Mouse (Mus musculus) hindbrain, embryonic 12.5 days (tissue): ENCODE data around the gene Mgrn1. TPM values are rescaled to one million over a fixed set of nuclear protein-coding genes. Genes with fewer than 3 reads are reported as not detected.

ENCODE experiments used
- ATAC-seq: fragments of 200-750 bp; cut with Nextera tagmentation; 2 replicates; pipeline ENCODE4 v1.8.0; 2017; ENCODE audit warnings: moderate TSS enrichment; ENCODE audit not compliant: low FRiP score
- H3K27ac ChIP-seq: fragments of 300-500 bp; sonication (generic); 2 replicates; pipeline ENCODE4 v1.5.1; 2016; ENCODE audit warnings: mild to moderate bottlenecking
- H3K27me3 ChIP-seq: fragments of 300-500 bp; sonication (generic); 2 replicates; pipeline ENCODE4 v1.6.1; 2016; ENCODE audit warnings: mild to moderate bottlenecking
- H3K36me3 ChIP-seq: fragments of 300-500 bp; sonication (generic); 2 replicates; pipeline ENCODE4 v1.6.1; 2016; ENCODE audit warnings: mild to moderate bottlenecking
- H3K4me1 ChIP-seq: fragments of 300-500 bp; sonication (generic); 2 replicates; pipeline ENCODE4 v1.6.1; 2016
- H3K4me2 ChIP-seq: fragments of 300-500 bp; sonication (generic); replicated peaks from 2 replicates; pipeline ENCODE4 v1.6.1; 2016; ENCODE audit warnings: mild to moderate bottlenecking
- H3K4me3 ChIP-seq: fragments of 300-500 bp; sonication (generic); 2 replicates; pipeline ENCODE4 v1.5.1; 2016; ENCODE audit warnings: mild to moderate bottlenecking
- H3K9ac ChIP-seq: fragments of 300-500 bp; sonication (generic); 2 replicates; pipeline ENCODE4 v1.6.1; 2016; ENCODE audit warnings: mild to moderate bottlenecking, moderate library complexity
- H3K9me3 ChIP-seq: fragments of 300-500 bp; sonication (generic); replicated peaks from 2 replicates; pipeline ENCODE4 v1.6.1; 2016; ENCODE audit warnings: mild to moderate bottlenecking
- WGBS: fragments of 180-500 bp; shearing (Covaris S2); methylation state at CpG from one replicate; pipeline ENCODE4 v1.1.7; 2016; 5-methylcytosine and 5-hydroxymethylcytosine counted together
- polyA plus RNA-seq: library from polyadenylated mRNA; unstranded; fragments of >200 nt; fragmentation: Nextera tagmentation; extraction: Ambion mirVana; gene quantifications from 2 replicates; pipeline ENCODE4 v1.2.1, GENCODE M21; 2016

Mgrn1 gene
- polyA plus RNA-seq, 1 experiment from 2014 or later: 91.1 TPM

DNA sequence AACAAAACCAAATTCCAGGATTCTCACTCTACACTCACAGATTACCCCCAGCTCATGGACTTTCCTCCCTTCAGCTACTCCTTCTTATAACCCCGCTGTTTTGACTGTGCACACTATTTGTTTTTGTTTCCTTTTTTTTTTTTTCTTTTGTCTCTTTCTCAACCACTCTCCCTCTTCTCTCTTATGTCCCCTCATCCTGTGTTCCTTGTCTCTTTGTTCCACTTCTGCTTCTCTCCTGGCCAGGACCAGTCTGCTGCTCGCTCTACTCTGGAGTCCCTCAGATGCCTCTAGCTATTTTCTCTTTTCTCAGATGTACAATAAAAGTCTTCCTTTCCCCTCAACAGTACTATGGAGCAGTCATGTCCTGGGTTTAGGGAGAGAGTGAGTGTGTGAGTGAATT, 16.3 kb downstream of the Mgrn1 start:
- WGBS: 87% methylated on average over 2 of the region's 2 CpGs

DNA sequence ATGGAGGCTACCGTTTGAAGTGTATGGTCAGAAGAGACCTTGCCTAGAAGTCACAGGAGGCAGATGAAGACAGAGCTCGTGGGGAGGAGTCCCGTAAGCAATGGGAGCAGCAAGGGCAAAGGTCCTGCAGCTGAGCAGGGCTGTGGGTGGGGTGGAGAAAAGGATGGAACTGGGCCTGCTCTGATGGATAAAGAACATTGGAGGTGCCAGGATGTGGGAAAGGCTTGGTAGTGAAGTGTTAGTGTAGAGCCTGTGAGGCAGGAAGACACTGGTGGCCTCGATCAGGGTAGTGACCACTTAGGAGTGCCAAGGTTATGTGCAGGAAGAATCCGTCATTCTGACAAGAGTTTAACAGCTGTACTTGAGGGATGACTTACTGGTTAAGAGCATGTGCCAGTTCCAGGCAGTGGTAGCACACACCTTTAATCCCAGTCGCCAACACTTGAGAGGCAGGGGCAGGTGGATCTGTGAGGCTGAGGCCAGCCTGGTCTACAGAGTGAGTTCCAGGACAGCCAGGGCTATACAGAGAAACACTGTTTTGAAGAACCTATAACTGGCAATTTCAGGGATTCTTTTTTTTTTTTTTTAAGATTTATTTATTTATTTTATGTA, 17.5 kb downstream of the Mgrn1 start:
- H3K4me2 ChIP-seq: no peak overlapping the region
- ATAC-seq: no peak
- H3K9me3 ChIP-seq: no peaks in the 10 kb centered on the region
- WGBS: 77% methylated on average over 6 of the region's 6 CpGs
- no peak overlapping the region for H3K4me3 ChIP-seq
- H3K27ac ChIP-seq: no peak overlapping the region
- no peaks in the 10 kb centered on the region for H3K36me3 ChIP-seq
- no peak overlapping the region for H3K9ac ChIP-seq
- H3K4me1 ChIP-seq: peaks cover 6% of the 10 kb centered on the region; the same call in 1 of the 2 replicates
- no peaks in the 10 kb centered on the region for H3K27me3 ChIP-seq

More for the DNA sequence above, 16.3 kb downstream of the Mgrn1 start:
- Histone ChIP-seq H3K4me1 (peaks cover 6% of the 10 kb centered on the region; the same call in 1 of the 2 replicates), H3K4me2 (no peak overlapping the region), H3K9me3 (no peaks in the 10 kb centered on the region), H3K27me3 (no peaks in the 10 kb centered on the region), H3K9ac (no peak overlapping the region), H3K27ac (no peak overlapping the region), H3K4me3 (no peak overlapping the region), H3K36me3 (no peaks in the 10 kb centered on the region)
- ATAC-seq: no peak

DNA sequence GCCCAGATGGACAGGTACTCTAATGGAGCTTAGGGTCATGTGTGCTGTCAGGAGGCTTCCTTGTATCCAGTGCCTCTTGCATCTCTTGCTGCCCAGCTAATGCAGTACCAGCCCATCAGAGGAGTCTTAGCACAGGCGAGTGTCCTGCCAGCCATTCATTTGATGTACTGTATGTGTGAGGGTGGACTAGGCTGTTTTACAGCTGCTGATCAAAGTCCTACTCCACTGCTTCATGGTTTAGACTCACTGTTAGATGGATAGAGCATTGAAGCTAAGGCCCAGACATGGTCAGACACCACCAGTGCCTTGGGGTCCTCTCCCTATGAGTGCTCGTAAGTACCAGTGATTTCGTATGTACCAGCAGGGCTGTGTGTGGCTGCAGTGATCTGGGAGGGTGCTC, 18.8 kb downstream of the Mgrn1 start:
- Histone ChIP-seq H3K27me3 (no peaks in the 10 kb centered on the region), H3K4me1 (peaks cover 6% of the 10 kb centered on the region; the same call in 1 of the 2 replicates), H3K27ac (no peak overlapping the region), H3K9ac (no peak overlapping the region), H3K36me3 (peaks cover 11% of the 10 kb centered on the region), H3K4me2 (no peak overlapping the region), H3K9me3 (no peaks in the 10 kb centered on the region), H3K4me3 (no peak overlapping the region)
- no peak for ATAC-seq
- WGBS: 83% methylated on average over 3 of the region's 3 CpGs

DNA sequence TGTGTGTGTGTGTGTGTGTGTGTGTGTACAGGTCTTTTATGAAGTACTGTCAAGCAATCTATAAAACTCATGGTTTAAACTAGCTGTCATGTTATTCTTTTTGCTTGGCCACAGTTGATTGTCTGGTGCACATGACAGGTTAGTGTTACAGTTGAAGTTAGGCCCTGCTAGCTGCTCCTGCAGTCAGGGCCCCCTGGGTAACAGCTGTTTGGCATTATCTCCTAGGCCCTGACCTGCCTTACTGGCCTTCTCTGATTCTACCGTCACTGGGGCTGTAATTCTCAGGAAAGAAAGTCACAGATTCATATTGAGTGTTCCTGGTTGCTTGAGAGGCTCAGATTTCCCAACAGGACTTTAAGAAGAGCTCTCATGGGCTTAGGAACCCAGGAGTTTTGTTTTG, 19.5 kb downstream of the Mgrn1 start:
- ATAC-seq: no peak
- Histone ChIP-seq H3K4me1 (peaks cover 6% of the 10 kb centered on the region; the same call in 1 of the 2 replicates), H3K9me3 (no peaks in the 10 kb centered on the region), H3K4me2 (no peak overlapping the region), H3K27ac (no peak overlapping the region), H3K27me3 (no peaks in the 10 kb centered on the region), H3K36me3 (peaks cover 18% of the 10 kb centered on the region), H3K4me3 (no peak overlapping the region), H3K9ac (no peak overlapping the region)
- WGBS: 54% methylated on average over 1 of the region's 1 CpGs

DNA sequence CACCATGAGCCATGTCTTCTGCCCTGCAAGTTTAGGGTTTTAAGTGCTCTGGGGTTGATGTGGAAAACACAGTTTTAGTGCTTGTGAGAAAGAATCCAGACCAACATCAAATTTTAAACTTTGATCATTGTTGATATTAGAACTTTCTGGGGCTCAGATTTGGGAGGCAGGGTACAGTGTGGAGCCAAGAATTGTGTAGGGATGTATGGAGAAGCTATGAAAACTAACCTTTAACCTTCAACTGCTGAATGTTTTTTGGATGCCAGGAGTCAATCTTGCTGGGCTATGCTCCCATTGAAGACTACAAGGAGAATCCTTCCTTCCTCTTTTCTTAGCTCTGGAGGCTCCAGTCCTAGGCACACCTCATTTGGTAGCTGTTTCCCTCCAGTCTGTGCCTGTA, 20.5 kb downstream of the Mgrn1 start:
- no peak overlapping the region for H3K27ac ChIP-seq
- ATAC-seq: no peak
- H3K4me2 ChIP-seq: no peak overlapping the region
- H3K4me3 ChIP-seq: no peak overlapping the region
- H3K9me3 ChIP-seq: no peaks in the 10 kb centered on the region
- H3K4me1 ChIP-seq: no peaks in the 10 kb centered on the region
- peaks cover 27% of the 10 kb centered on the region for H3K36me3 ChIP-seq
- no peaks in the 10 kb centered on the region for H3K27me3 ChIP-seq
- no peak overlapping the region for H3K9ac ChIP-seq

DNA sequence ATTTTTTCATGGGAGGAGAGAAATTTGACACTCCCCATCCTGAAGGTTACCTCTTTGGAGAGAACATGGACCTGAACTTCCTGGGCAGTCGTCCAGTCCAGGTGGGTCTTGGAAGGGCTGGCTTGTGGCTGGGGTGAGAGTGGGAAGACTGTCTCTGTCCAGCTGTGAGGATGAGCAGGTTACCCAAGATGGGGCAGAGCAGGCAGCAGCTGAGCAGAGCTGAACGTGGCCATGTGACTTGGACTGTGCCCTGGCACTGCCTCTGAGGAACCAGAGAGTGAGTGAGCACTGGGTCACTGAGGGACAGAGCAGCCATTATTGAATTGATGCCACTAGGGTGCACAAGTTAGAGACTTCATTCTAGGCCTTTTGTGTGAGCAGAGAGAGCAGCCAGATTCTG, 21.3 kb downstream of the Mgrn1 start:
- no peak overlapping the region for H3K27ac ChIP-seq
- no peak overlapping the region for H3K4me3 ChIP-seq
- ATAC-seq: no peak
- no peaks in the 10 kb centered on the region for H3K4me1 ChIP-seq
- H3K9ac ChIP-seq: no peak overlapping the region
- H3K4me2 ChIP-seq: no peak overlapping the region
- no peaks in the 10 kb centered on the region for H3K9me3 ChIP-seq
- WGBS: 68% methylated on average over 2 of the region's 2 CpGs
- peaks cover 35% of the 10 kb centered on the region for H3K36me3 ChIP-seq
- no peaks in the 10 kb centered on the region for H3K27me3 ChIP-seq

DNA sequence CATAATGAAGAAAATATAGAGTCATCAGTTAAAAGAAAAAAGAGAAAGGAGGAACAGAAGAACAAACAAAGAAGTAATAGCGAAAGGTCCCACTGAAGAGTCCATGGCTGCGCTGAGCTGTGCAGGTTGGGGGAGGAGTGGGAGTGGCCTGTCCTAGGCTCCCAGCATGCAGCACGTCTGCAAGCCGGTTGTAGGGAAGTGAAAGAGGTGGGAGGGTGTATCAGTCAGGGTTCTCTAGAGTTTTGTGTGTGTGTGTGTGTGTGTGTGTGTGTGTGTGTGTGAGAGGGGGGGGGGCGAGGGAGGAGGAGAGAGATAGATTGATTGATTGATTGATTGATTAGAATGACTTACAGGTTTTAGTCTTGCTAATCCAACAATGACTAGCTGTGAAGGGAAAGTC, 21.9 kb downstream of the Mgrn1 start:
- Histone ChIP-seq H3K27me3 (no peaks in the 10 kb centered on the region), H3K4me1 (no peaks in the 10 kb centered on the region), H3K9ac (no peak overlapping the region), H3K36me3 (peaks cover 37% of the 10 kb centered on the region), H3K27ac (no peak overlapping the region), H3K9me3 (no peaks in the 10 kb centered on the region), H3K4me2 (no peak overlapping the region), H3K4me3 (no peak overlapping the region)
- ATAC-seq: no peak
- 65% methylated on average over 5 of the region's 5 CpGs for WGBS

DNA sequence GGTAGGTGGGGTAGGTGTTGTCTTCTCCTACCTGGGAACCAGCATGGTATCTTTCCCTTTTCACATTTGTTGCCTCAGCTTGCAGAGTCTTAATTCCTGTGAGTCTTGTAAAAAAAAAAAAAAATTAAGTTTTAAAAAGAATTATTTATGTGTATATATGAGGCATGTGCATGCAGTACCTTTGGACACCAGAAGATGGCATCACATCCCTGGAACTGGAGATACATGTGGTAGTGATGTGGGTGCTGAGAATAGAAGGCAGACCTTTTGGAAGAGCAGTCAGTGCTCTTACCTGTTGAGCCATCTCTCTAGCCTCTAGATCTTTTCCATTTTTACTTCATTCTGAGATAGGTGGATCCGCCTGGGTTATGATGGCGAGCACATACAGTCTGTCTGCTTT, 23.7 kb downstream of the Mgrn1 start:
- Histone ChIP-seq H3K4me3 (no peak overlapping the region), H3K27ac (no peak overlapping the region), H3K27me3 (no peaks in the 10 kb centered on the region), H3K36me3 (peaks cover 45% of the 10 kb centered on the region), H3K9me3 (no peaks in the 10 kb centered on the region), H3K9ac (no peak overlapping the region), H3K4me2 (no peak overlapping the region), H3K4me1 (peaks cover 6% of the 10 kb centered on the region; the same call in 1 of the 2 replicates)
- ATAC-seq: no peak
- WGBS: 100% methylated on average over 2 of the region's 2 CpGs

DNA sequence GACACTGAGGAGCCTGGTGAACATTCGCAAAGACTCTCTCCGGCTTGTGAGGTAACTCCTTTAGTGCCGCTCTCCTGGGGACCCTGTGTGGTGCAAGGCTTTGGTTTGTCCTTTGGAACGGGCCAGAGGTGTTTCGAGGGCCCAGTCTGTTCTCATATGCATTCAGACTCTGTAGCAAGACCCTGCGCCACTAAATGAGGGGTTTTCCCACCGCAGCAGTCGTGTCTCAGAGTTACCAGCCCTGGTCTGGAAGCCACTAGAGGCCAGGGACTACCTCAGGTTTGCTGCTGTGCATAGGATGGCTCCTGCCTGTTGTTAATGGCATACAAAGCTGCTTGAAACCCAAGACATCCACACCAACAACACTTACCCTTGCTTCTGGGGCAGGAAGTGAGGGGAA, 24.7 kb downstream of the Mgrn1 start:
- no peak overlapping the region for H3K9ac ChIP-seq
- H3K9me3 ChIP-seq: no peaks in the 10 kb centered on the region
- 97% methylated on average over 8 of the region's 8 CpGs for WGBS
- H3K4me1 ChIP-seq: peaks cover 6% of the 10 kb centered on the region; the same call in 1 of the 2 replicates
- ATAC-seq: no peak
- peaks cover 54% of the 10 kb centered on the region for H3K36me3 ChIP-seq
- no peaks in the 10 kb centered on the region for H3K27me3 ChIP-seq
- H3K27ac ChIP-seq: no peak overlapping the region
- H3K4me2 ChIP-seq: no peak overlapping the region
- H3K4me3 ChIP-seq: no peak overlapping the region

DNA sequence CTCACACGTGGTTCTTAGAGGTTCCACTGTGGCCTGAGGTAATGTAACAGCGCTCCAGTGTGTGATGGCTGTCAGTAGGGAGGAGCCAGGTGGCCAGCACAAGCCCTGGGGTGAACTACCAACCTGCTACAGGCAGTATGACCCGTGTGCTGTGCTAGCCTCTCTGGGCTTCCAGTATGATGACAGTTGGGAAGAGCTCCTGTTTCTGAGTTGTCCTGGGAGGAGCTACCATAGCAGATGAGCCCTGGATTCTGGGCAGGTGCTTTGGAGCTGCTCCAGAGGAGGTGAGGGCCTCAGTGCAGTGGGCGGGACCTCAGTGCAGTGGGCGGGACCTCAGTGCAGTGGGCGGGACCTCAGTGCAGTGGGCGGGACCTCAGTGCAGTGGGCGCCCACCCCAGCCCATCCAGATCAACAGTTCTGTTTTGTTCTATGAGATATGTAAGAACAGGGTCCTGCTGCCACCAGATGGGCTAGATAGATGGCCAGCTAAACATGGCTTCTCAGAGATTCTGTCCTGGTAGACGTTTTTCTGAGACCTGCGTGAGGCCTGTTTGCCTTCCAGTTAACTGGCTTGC, 26.1 kb downstream of the Mgrn1 start:
- H3K4me3 ChIP-seq: no peak overlapping the region
- no peak overlapping the region for H3K27ac ChIP-seq
- H3K9me3 ChIP-seq: no peaks in the 10 kb centered on the region
- no peaks in the 10 kb centered on the region for H3K27me3 ChIP-seq
- H3K4me2 ChIP-seq: no peak overlapping the region
- ATAC-seq: no peak
- peaks cover 65% of the 10 kb centered on the region for H3K36me3 ChIP-seq
- 78% methylated on average over 10 of the region's 10 CpGs for WGBS
- H3K4me1 ChIP-seq: peaks cover 6% of the 10 kb centered on the region; the same call in 1 of the 2 replicates
- H3K9ac ChIP-seq: no peak overlapping the region

DNA sequence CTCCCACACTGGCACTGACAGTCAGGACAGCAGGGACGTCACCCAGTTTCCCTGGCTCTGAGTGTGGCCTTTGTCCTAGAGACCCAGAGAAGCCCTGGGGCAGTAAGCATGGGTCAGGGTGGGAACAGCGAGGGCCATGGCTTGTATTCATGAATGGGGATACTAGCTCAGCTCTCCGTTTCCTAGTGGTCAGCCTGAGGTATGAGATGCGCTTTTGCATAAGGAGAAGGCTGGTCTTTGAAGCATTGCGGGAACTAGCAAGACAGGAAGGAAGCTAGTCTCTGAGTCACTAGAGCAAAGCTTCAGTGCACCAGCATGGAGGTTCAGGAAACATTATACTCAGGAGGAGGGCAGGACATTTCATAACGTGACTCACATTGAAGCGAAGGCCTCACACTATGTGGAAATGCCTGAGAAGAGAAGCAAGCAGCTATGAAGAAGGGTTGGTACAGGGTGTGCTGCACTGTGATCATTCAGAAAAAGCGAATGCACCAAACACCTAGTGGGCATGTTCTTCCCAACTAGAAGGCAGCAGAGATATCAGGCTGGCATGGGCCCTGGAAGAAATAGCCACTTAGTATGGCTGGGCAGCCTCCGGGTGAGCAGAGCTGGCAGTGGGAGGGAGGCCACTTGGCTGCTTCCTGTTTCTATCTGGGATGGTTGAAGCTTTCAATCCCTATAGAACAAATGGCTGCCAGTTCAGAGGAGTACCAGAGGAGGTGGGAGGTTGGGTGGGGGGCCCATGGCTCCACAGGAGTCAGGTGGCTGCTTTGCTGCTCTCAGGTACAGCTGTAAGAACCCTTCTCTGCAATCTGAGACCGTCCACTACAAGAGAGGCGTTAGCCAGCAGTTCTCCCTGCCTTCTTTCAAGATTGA, 27.1 kb downstream of the Mgrn1 start:
- Histone ChIP-seq H3K27me3 (no peaks in the 10 kb centered on the region), H3K9me3 (no peaks in the 10 kb centered on the region), H3K4me3 (no peak overlapping the region), H3K4me2 (no peak overlapping the region), H3K27ac (no peak overlapping the region), H3K36me3 (peaks cover 65% of the 10 kb centered on the region), H3K9ac (no peak overlapping the region), H3K4me1 (peaks cover 6% of the 10 kb centered on the region; the same call in 1 of the 2 replicates)
- 77% methylated on average over 11 of the region's 11 CpGs for WGBS
- 0 out of 2 replicates have a peak, but pooled peaks have one; percentile 3 for ATAC-seq
